Mouse (Mus musculus): Measurements from ENCODE around the gene Map3k14. TPM values are rescaled to one million over a fixed set of nuclear protein-coding genes. Genes with fewer than 3 reads are reported as not detected.

Gene Map3k14
- polyA plus RNA-seq (2016; fragmentation: Nextera tagmentation; extraction: Ambion mirVana): 0.84 and 0.93 TPM in 2 replicates

- peak within 1 kb of the TSS; percentile 65 for H3K4me3 ChIP-seq
- H3K27ac ChIP-seq: peak within 1 kb of the TSS; percentile 70
- peak within 1 kb of the TSS; percentile 97 for H3K4me2 ChIP-seq
- H3K9me3 ChIP-seq (replicated peaks): no peaks in the 10 kb centered on the region
- H3K27me3 ChIP-seq (replicated peaks): 0 out of 2 replicates have a peak, but pooled peaks cover 11% of the 10 kb centered on the region
- ATAC-seq: peak; percentile 97
- peaks cover 54% of the 10 kb centered on the region for H3K4me1 ChIP-seq
- H3K9ac ChIP-seq: peak within 1 kb of the TSS; percentile 70
- 2% methylated on average over 55 of the region's 55 CpGs for WGBS (ENCODE audit: insufficient replicate concordance)
- no peaks in the 10 kb centered on the region for H3K36me3 ChIP-seq
Observed at GRCm38 (mm10) chr11:103267346-103268219, at the start of gene Map3k14. TSS of gene Map3k14 (minus strand) at chr11:103267472.

DNA sequence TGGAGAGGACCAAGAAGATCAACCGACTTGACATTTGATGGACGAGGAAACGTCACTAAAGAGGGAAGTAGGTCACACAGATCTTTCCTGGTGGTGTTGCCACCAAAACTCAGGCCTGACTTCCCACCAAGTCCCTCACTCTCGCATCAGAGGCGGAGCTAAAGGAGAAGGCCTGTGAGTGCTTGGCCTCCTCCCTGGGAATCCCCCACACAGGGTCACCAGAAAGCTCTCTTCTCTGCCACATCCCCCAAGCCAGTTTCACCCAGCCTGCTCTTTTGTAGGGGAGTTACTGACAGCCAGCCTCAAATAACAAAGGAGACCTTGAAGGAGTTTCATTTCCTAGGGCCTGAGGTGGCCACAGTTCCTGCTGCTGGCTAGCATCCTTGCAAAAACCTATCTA, 48.1 kb upstream of the Map3k14 start:
- no peak overlapping the region for H3K4me3 ChIP-seq
- no peak overlapping the region for H3K4me2 ChIP-seq
- no peaks in the 10 kb centered on the region for H3K36me3 ChIP-seq
- WGBS (ENCODE audit: insufficient replicate concordance): 33% methylated on average over 5 of the region's 5 CpGs
- H3K4me1 ChIP-seq: no peaks in the 10 kb centered on the region
- H3K9me3 ChIP-seq (replicated peaks): no peaks in the 10 kb centered on the region
- H3K27me3 ChIP-seq (replicated peaks): peaks cover 33% of the 10 kb centered on the region
- ATAC-seq: no peak
- no peak overlapping the region for H3K27ac ChIP-seq
- no peak overlapping the region for H3K9ac ChIP-seq

DNA sequence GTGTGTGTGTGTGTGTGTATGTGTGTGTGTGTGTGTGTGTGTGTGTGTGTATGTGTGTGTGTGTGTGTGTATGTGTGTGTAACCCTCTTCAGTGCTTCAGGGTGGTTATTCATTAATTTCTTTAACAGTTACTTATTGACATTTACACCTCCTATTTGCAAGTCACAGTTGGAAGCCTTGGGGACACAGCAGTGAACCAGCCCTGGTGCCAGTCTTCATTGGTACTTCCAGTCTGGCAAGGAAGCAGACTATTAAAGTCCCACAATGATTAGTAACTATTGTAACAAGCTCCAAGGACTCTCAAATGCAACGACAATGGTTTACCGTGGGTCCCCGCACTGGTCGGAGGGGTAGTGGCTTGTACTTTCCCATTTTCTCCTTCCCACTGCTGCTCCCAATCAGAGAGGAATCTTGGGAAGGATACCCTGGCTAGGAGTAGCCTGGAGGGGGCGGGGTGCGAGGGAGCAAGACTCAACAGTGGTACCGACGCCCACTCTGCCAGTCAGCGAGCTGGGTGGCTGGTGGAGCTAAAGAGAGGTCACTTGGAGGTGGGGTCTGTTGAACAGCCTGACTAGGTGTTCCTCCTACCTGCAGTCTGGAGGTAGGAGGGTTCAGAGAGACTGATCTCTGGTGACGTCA, 47.6 kb upstream of the Map3k14 start:
- 59% methylated on average over 10 of the region's 10 CpGs for WGBS (ENCODE audit: insufficient replicate concordance)
- Histone ChIP-seq H3K27me3 (replicated peaks) (peaks cover 33% of the 10 kb centered on the region), H3K36me3 (no peaks in the 10 kb centered on the region), H3K27ac (no peak overlapping the region), H3K9me3 (replicated peaks) (no peaks in the 10 kb centered on the region), H3K4me2 (no peak overlapping the region), H3K9ac (no peak overlapping the region), H3K4me3 (no peak overlapping the region), H3K4me1 (no peaks in the 10 kb centered on the region)
- no peak for ATAC-seq

DNA sequence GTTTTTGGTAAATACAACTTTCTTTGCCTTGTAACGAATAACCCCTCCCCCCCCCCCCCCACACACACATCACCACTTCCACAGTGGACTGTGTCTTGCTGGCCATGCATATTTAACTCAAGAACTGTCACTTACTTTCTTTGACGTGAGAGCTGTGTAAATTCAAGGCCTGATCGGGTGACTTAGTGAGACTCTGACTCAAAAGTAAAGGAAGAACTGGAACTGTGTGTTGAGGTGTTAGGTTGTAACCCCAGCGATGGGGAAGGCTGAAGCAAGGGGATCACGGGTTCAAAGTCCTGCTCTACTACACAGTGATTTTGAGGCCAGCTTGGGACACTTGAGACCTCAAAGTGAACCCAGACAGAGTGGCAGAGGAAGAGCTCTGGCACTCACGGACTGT, 46.3 kb upstream of the Map3k14 start:
- no peak for ATAC-seq
- H3K4me2 ChIP-seq: no peak overlapping the region
- no peaks in the 10 kb centered on the region for H3K4me1 ChIP-seq
- no peak overlapping the region for H3K9ac ChIP-seq
- WGBS (ENCODE audit: insufficient replicate concordance): 65% methylated on average over 6 of the region's 6 CpGs
- peaks cover 33% of the 10 kb centered on the region for H3K27me3 ChIP-seq (replicated peaks)
- no peak overlapping the region for H3K27ac ChIP-seq
- H3K9me3 ChIP-seq (replicated peaks): no peaks in the 10 kb centered on the region
- no peaks in the 10 kb centered on the region for H3K36me3 ChIP-seq
- no peak overlapping the region for H3K4me3 ChIP-seq

DNA sequence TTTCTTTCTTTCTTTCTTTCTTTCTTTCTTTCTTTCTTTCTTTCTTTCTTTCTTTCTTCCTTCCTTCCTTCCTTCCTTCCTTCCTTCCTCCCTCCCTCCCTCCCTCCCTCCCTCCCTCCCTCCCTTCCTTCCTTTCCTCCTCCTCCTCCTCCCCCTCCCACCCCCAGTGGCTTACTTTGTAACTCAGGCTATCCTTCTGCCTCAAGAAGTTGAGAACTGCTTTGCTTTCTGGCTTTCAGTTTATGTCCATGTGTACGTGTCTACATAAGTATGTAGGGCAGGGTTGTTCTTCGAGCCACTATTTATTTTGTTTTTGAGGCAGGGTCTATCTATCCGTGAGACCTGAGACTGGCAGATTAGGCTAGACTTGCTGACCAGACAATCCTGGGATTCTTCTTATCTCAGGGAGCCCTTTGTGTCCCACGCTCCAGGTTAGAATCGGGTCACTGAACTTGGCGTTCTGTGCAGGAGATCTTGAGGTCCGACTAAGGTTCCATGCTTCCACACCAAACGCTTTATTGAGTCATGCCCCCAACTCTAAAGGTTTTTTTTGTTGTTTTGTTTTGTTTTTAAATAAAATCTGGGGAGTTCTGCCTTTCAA, 45.5 kb upstream of the Map3k14 start:
- Histone ChIP-seq H3K27me3 (replicated peaks) (peaks cover 29% of the 10 kb centered on the region), H3K27ac (no peak overlapping the region), H3K4me3 (no peak overlapping the region), H3K4me1 (no peaks in the 10 kb centered on the region; the same call in 1 of the 2 replicates), H3K9ac (no peak overlapping the region), H3K9me3 (replicated peaks) (no peaks in the 10 kb centered on the region), H3K4me2 (no peak overlapping the region), H3K36me3 (no peaks in the 10 kb centered on the region)
- WGBS (ENCODE audit: insufficient replicate concordance): 54% methylated on average over 8 of the region's 8 CpGs
- ATAC-seq: no peak

DNA sequence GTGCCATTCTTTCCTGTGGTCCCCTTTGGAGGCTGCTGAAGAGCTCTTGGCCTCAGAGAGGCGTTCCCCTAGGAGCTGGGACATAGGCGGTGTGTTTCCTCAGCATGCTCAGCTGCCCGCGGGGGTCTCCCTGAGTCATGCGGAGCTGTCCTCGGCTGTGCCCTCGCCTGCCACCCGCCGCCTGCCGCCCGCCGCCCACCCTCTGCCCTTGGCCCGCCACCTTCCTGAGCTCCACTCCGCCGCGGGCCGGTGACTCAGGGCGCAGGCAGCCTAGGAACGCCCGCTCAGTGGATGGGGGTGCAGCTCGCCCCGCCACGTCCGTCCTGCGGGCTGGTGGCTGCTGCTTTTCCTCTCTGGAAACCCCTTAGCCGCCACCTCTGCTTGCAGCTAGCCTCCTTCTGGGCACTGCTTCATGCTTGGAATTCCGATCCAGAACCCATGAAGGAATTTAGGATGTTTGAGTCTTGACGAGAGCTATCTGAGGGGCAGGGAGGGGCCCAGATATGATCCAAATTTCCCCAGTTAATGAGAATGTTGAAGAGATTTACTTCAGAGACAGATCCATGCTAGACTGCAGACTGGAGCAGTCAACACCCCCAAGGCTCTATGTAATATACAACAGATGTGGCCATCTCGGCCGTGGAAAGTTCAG, 44.8 kb upstream of the Map3k14 start:
- peak overlapping the region; percentile 16; the same call in 1 of the 2 replicates for H3K4me3 ChIP-seq
- H3K4me1 ChIP-seq: no peaks in the 10 kb centered on the region; the same call in 1 of the 2 replicates
- 0 out of 2 replicates have a peak overlapping the region, but pooled peaks have one; percentile 17 for H3K9ac ChIP-seq
- H3K27ac ChIP-seq: peak overlapping the region; percentile 9; the same call in 1 of the 2 replicates
- ATAC-seq: no peak
- peaks cover 22% of the 10 kb centered on the region for H3K27me3 ChIP-seq (replicated peaks)
- no peaks in the 10 kb centered on the region for H3K36me3 ChIP-seq
- WGBS (ENCODE audit: insufficient replicate concordance): 11% methylated on average over 30 of the region's 30 CpGs
- H3K9me3 ChIP-seq (replicated peaks): no peaks in the 10 kb centered on the region
- peak overlapping the region; percentile 46 for H3K4me2 ChIP-seq

- no peak overlapping the region for H3K27ac ChIP-seq
- H3K4me2 ChIP-seq: no peak overlapping the region
- H3K36me3 ChIP-seq: no peaks in the 10 kb centered on the region
- no peak overlapping the region for H3K9ac ChIP-seq
- no peaks in the 10 kb centered on the region for H3K9me3 ChIP-seq (replicated peaks)
- WGBS (ENCODE audit: insufficient replicate concordance): 32% methylated on average over 10 of the region's 10 CpGs
- H3K27me3 ChIP-seq (replicated peaks): peaks cover 28% of the 10 kb centered on the region
- no peaks in the 10 kb centered on the region; the same call in 1 of the 2 replicates for H3K4me1 ChIP-seq
- no peak overlapping the region for H3K4me3 ChIP-seq
- ATAC-seq: no peak
Observed at GRCm38 (mm10) chr11:103309956-103310574, 42.8 kb upstream of the Map3k14 start.

GRCm38 (mm10) chr11:103307910-103308309, 40.6 kb upstream of the Map3k14 start:
- no peak overlapping the region for H3K4me3 ChIP-seq
- no peaks in the 10 kb centered on the region for H3K9me3 ChIP-seq (replicated peaks)
- H3K27ac ChIP-seq: no peak overlapping the region
- H3K4me1 ChIP-seq: no peaks in the 10 kb centered on the region; the same call in 1 of the 2 replicates
- no peak overlapping the region for H3K4me2 ChIP-seq
- WGBS (ENCODE audit: insufficient replicate concordance): 55% methylated on average over 8 of the region's 8 CpGs
- peaks cover 29% of the 10 kb centered on the region for H3K27me3 ChIP-seq (replicated peaks)
- ATAC-seq: no peak
- H3K36me3 ChIP-seq: no peaks in the 10 kb centered on the region
- H3K9ac ChIP-seq: no peak overlapping the region

DNA sequence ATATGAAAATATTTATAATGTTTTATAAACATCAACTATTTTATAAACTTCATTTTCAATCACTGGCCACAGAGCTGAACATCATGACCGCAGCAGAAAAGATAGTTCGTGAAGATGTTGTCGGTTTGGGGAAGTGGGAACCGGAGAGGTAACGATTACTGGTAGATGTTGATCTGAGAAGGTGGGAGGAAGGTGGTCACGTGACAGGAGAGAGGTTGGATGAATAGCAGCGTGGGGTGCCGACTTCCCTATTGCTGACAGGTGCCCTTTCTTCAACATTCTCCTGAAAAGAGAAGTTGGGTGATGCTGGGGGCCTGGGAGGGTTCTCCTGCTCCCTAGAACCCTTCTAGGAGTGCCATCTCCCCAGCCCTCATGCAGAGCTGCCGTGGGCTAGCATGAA, 37.3 kb upstream of the Map3k14 start:
- peaks cover 16% of the 10 kb centered on the region; the same call in 1 of the 2 replicates for H3K27me3 ChIP-seq (replicated peaks)
- no peak overlapping the region for H3K4me3 ChIP-seq
- H3K36me3 ChIP-seq: no peaks in the 10 kb centered on the region
- H3K4me2 ChIP-seq: no peak overlapping the region
- no peaks in the 10 kb centered on the region; the same call in 1 of the 2 replicates for H3K4me1 ChIP-seq
- no peak overlapping the region for H3K27ac ChIP-seq
- no peak for ATAC-seq
- WGBS (ENCODE audit: insufficient replicate concordance): 39% methylated on average over 9 of the region's 9 CpGs
- H3K9ac ChIP-seq: no peak overlapping the region
- no peaks in the 10 kb centered on the region for H3K9me3 ChIP-seq (replicated peaks)

- Histone ChIP-seq H3K36me3 (no peaks in the 10 kb centered on the region), H3K27ac (no peak overlapping the region), H3K9me3 (replicated peaks) (no peaks in the 10 kb centered on the region), H3K4me3 (no peak overlapping the region), H3K27me3 (replicated peaks) (0 out of 2 replicates have a peak, but pooled peaks cover 11% of the 10 kb centered on the region), H3K4me1 (peaks cover 19% of the 10 kb centered on the region), H3K4me2 (no peak overlapping the region), H3K9ac (no peak overlapping the region)
- 73% methylated on average over 7 of the region's 7 CpGs for WGBS (ENCODE audit: insufficient replicate concordance)
- ATAC-seq: no peak
Observed at GRCm38 (mm10) chr11:103294772-103295171, 27.5 kb upstream of the Map3k14 start.

DNA sequence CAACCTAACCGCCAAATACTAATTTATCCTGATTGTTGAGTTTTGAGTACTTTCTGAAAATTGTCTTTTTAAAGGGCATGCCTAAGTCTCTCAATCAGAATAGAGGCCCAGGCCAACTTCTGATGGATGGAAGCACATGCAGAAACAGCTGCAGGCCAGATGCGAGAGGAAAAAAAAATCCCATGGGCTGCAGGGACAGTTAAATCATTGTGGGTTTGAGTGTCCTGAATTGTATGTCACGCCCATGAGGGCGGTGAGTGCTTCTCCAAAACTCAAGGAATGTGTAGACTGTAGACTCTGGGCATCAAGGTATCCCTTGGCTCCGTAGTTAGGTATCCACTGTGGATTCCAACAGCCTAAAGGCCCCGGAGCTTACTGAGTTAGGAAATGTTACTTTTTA, 26.8 kb upstream of the Map3k14 start:
- Histone ChIP-seq H3K27ac (no peak overlapping the region), H3K27me3 (replicated peaks) (0 out of 2 replicates have a peak, but pooled peaks cover 11% of the 10 kb centered on the region), H3K4me3 (no peak overlapping the region), H3K4me2 (no peak overlapping the region), H3K4me1 (peaks cover 26% of the 10 kb centered on the region), H3K9ac (no peak overlapping the region), H3K36me3 (no peaks in the 10 kb centered on the region), H3K9me3 (replicated peaks) (no peaks in the 10 kb centered on the region)
- no peak for ATAC-seq
- WGBS (ENCODE audit: insufficient replicate concordance): 67% methylated on average over 6 of the region's 6 CpGs
